Mouse (Mus musculus) G1E (cell line): ENCODE measurements around the gene Olfr545.

ENCODE experiments used
- CTCF ChIP-seq: IDR thresholded peaks from 2 replicates; pipeline ENCODE4 v1.5.1; 2012; ENCODE audit warnings: low read depth, low read length, inconsistent platforms, mixed read lengths
- GATA1 ChIP-seq: IDR thresholded peaks from 2 replicates; pipeline ENCODE4 v1.6.1; 2012; ENCODE audit warnings: borderline replicate concordance, low read length, inconsistent platforms, mixed read lengths

DNA sequence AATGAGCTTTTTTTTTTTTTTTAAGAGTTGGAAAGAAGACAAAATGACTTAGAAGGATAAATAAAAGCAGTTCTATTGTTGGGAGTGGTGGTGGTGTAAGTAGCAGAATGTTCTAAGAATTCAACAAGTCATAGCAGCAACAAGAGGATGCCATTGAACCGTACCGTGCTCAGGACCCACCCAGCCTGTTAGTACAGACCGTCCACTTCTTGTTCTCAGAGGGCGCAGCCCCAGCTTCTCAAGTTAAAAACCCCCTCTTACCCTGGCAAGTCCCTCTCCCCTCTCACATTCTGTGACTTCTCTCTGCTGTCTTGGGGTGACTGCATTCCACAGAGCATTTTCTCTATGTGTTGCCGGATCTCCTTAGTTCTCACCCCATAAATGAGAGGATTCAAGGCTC is 22.8 kb downstream of the Olfr545 start:
- TF ChIP-seq CTCF (no peak), GATA1 (no peak)
